Mouse (Mus musculus): ENCODE data around the gene Magix. TPM values are rescaled to one million over a fixed set of nuclear protein-coding genes. Genes with fewer than 3 reads are reported as not detected.
"Not testable (repeated sequence)": the region's sequence is repeated elsewhere in the genome, so short reads cannot be mapped to it uniquely, and the experiment has no call there.

Gene Magix
- total RNA-seq (2022): 10 to 100 TPM; 21.4 to 25.1 (median 22.7) TPM

- DNase-seq (ENCODE audit: low spot score in 2 of 2): peak; percentile 14 to 52
Measured at GRCm38 (mm10) chrX:7680864-7681263, at the start of gene Magix. Gene Magix, minus strand, starts transcription at chrX:7681251.

DNA sequence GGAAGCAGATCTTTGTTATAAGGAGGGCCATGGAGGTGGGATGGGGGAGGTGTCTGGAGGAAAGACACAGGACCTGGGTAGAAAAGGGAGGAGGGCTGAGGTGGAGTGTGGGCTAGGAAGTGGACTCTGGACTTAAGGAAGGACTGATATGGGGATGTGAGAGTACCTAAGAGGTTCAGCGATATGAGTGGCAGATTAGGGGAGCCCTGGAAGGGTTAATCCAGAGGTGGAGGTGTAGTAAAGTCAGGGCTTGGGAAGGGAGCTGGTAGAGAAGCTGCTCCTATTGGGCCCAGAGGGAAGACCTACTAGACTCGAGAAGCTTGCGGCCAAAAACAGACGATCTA lies 47.8 kb upstream of the Magix start:
- no peak for DNase-seq (ENCODE audit: low spot score in 2 of 2)

DNA sequence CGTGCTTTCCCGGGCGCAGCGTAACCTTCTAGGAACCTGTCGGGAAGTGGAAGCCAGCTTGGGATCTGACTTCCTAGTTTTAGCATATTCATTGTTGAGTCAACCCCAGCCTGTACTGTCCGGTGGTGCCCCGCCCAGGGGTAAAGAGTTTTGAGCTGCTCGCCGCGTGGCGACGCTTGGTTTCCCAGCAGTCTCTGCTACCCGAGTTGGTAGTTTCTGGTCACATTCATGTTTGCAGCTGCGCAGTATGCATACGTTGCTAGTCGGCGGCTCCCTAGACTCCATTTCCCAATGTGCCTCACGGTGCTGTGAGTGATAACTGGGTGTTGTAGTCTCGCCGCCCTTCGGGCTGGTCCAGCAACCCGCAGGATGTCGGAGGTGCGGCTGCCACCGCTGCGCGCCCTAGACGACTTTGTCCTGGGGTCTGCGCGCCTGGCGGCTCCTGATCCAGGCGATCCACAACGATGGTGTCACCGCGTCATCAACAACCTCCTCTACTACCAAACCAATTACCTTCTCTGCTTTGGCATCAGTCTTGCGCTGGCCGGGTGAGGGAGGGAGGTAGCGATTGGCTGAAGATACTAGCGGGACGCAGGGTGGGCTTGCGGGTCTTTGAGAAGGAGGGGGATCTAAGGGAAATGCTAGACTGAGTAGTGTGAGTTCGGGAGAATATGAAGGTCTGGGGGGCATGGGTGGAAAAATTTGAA lies 47.3 kb upstream of the Magix start, which contains the start of gene Praf2:
Praf2 (plus strand) TSS at position 225 of the 707 bp plus-strand sequence.
- DNase-seq (ENCODE audit: low spot score in 2 of 2): peak; percentile 57 to 66

GRCm38 (mm10) chrX:7727176-7727575 lies 46.1 kb upstream of the Magix start:
- DNase-seq (ENCODE audit: low spot score in 2 of 2): no peak

GRCm38 (mm10) chrX:7725841-7726240 lies 44.8 kb upstream of the Magix start:
- no peak for DNase-seq (ENCODE audit: low spot score in 2 of 2)

GRCm38 (mm10) chrX:7724135-7724534 lies 43.1 kb upstream of the Magix start:
- DNase-seq (ENCODE audit: low spot score in 2 of 2): no peak

DNA sequence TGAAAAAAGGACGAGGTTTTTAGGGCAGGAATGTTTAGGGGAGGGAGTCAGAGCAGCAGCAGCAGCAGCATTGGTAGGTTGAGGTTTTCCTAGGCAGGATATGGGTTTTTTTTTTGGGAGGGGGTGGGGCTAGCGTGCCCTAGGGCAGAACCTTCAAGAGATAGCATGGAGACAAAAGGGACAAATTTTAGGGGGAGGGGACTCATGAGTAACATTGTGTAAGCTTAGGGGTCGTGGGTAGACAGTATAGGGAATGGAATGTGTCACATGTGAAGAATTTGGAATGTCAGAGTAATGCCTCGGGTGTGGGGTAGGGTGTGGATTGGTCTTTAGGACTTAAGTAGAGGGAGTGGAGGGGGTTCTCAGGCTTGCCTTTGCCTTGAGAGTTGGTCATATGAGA lies 41.6 kb upstream of the Magix start:
- DNase-seq (ENCODE audit: low spot score in 2 of 2): no peak

DNA sequence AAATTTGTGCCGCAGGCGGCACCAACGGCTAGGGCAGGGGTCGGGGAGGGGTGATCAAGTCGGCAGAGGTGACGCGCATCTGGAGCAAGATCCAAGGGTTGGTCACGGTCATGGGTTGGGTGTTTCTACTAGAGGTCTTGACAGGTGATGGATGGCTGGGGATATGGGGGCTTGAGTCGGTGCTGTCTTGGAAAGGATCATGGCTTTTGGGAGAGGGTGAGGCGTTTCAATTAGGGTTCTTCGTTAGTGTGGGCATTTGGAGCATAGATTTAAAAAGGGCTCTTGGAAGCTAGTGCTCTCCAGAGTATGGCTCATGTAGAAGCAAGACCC lies 41.2 kb upstream of the Magix start:
- no peak for DNase-seq (ENCODE audit: low spot score in 2 of 2)

DNA sequence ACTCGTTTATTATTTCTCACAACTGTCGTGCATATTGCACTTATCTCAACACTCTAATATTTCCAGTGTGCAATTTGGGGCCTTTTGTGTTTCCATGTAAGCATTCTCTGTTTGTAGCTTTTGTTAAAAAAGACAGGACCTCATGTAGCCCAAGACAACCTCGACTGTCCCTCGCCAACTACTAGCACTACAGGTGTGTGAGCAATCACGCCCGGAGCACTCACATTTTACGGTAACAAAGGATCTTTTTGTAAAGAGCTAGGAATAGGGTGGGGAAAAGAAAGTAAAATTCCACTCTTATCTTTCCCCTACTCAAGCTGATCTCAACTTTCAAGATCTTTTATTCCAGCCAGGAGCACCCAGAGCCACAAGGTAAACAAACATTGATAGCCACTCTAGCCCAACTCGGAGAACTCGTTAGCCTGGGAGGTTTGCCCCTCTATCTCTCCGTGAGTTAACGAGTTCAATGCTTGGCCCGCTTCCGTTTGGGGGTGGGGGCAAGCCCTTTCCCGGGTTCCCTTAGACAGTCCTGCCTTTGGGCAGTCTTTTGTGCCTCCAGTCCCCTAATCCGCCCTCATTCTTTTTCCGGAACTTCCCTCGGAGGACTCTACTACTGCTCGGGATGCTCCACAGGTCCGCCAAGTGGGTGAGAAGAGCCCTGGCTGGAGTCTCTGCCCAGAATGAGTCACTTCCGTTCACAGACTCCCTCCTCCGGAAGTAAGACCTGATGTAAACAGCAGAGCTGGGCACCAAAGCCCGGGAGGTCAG lies 40.6 kb upstream of the Magix start, which contains the start of gene Gm45208:
Gm45208 (plus strand) TSS at position 732 of the 768 bp plus-strand sequence.
- DNase-seq (ENCODE audit: low spot score in 2 of 2): peak; percentile 58 to 64

DNA sequence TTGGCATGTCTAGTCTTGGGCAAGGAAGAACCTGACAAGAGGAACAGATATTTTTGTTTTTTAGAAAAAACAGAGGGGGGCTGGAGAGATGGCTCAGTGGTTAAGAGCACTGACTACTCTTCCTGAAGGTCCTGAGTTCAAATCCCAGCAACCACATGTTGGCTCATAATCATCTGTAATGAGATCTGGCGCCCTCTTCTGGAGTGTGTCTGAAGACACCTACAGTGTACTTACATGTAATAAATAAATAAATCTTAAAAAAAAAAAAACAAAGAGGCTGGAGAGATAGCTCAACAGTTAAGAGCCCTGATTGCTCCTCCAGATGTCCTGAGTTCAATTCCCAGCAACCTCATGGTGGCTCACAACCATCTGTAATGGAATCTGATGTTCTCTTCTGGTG lies 35.0 kb upstream of the Magix start:
- not testable (repeated sequence) for DNase-seq (ENCODE audit: low spot score in 2 of 2)

GRCm38 (mm10) chrX:7714135-7714899 lies 33.3 kb upstream of the Magix start, which contains the start of gene Wdr45:
Gene Wdr45, plus strand, starts transcription at chrX:7714333.
- peak; percentile 89 to 95 for DNase-seq (ENCODE audit: low spot score in 2 of 2)

DNA sequence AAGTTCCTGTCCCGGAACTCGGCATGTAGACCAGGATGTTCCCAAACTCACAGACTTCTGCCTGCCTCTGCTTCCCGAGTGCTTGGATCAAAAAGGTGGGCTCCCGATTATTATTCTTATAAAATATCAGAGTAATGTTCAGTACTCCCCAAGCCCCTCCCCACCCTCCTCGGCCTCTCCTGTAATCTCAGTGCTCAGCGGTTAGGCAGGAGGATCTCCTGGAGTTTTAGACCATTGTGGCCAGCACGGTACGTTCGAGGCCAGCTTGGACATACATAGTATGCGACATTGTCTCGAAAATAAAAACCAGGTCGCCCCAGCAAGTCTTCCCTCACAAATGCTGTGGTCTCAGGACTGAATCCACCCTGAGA lies 32.7 kb upstream of the Magix start:
- not testable (repeated sequence) for DNase-seq (ENCODE audit: low spot score in 2 of 2)

GRCm38 (mm10) chrX:7696954-7697381 lies 15.9 kb upstream of the Magix start, which contains the start of gene Gpkow:
Gene Gpkow, plus strand, starts transcription at chrX:7697131.
- DNase-seq (ENCODE audit: low spot score in 2 of 2): peak; percentile 56 to 79

DNA sequence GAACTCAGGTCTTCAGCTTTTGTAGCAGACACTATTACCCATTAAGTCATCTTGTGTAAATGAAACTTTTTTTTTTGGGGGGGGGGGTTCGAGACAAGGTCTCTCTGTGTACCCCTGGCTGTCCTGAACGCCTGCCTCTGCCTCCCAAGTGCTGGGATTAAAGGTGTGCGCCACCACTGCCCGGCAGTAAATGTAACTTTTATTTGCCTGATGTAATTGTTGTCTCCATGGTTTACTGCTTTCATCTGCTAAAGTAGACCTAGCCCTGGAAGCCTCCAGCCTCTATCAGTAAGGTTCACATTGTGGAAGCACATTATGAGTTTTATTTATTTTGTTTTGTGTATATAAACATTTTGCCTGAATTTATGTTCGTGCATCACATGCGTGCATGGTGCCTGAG lies 15.5 kb upstream of the Magix start:
- no peak for DNase-seq (ENCODE audit: low spot score in 2 of 2)

- no peak for DNase-seq (ENCODE audit: low spot score in 2 of 2)
Measured at GRCm38 (mm10) chrX:7692862-7693261, 11.8 kb upstream of the Magix start.

DNA sequence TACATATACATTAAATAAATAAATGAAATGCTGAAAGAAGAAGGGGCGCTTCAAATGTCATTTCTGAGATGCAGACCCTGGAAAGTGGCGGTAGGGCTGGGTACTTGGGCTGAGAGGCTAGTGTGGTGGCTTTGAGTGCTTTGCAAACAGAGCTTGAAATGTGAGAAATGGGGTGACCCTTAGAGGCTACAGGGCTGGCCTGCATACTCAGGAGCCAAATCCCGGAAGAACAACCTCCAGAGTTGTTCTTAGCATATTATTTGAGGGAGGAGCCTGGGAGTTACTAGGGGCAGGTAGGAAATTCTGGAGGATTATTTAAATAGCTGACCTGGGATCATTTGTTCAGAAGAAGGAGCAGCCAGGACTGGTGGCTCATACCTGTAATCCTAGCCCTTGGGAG lies 9.4 kb upstream of the Magix start:
- no peak for DNase-seq (ENCODE audit: low spot score in 2 of 2)

DNA sequence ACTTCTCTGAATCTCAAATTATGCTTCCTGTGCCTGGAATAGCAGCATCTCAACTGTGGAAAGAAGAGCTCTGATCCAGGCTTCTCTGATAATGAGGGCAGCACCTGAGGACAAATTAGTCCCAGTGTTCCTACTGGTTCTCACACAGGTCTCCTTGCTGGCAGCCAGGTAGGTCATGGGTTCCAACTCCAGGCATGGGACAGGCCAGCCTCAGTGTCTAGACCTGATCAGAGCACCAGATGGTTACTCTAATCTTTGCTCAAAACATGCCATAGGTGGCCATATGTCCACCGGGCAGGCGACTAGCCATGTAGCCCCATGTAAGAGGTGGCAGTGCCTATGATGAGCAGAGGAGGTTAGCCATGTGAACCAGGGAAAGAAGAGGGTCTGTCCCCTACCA lies 7.3 kb upstream of the Magix start:
- no peak for DNase-seq (ENCODE audit: low spot score in 2 of 2)

DNA sequence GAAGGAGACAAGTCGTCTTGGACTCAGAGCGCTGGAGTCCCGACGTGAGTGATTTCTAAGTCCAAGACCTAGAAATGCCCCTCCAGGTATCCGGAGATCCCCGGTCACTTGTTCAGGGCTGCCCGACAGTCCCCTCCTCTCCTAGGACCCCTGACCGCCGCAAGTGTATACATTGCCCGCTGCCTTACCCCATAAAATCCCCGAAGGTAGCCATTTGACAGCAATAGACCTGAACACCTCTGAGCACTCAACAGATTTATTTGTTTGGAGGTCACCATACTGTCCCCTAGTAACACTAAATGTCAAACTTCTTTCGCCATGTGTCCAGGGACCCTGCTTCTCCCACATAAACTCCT lies 1.0 kb downstream of the Magix start:
- DNase-seq (ENCODE audit: low spot score in 2 of 2): no peak

GRCm38 (mm10) chrX:7679405-7680056 lies 1.5 kb downstream of the Magix start:
- DNase-seq (ENCODE audit: low spot score in 2 of 2): peak; percentile 88 to 94

GRCm38 (mm10) chrX:7678986-7679385 lies 2.1 kb downstream of the Magix start:
- no peak for DNase-seq (ENCODE audit: low spot score in 2 of 2)

DNA sequence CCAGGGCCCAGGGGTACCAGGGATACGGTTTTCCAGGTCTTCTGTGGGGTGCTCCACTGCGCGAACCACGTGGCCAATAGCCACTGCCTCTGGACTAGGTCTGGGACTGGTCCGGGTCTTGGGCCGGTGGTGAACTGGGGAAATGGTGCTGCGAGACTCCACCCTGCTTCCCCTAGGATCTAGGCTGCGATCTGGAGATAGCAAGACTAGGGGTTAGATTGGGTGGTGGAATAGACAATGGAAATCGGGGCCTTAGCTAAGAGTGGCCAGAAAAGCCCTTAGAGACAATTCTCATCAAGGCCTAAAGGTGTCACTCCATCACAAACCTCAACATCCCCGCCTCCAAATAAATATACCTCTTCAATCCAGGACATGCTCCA lies 6.1 kb downstream of the Magix start:
- no peak for DNase-seq (ENCODE audit: low spot score in 2 of 2)

Measured in gastrocnemius, adult 8-10 months (tissue).